Mouse (Mus musculus) limb, embryonic 12.5 days (tissue): ENCODE results near the gene Afap1l2. TPM values are rescaled to one million over a fixed set of nuclear protein-coding genes. Genes with fewer than 3 reads are reported as not detected.

Experiments
- ATAC-seq: fragments of 200-750 bp; cut with Nextera tagmentation; 2 replicates; pipeline ENCODE4 v1.8.0; 2017; ENCODE audit warnings: low read depth, moderate TSS enrichment; ENCODE audit not compliant: insufficient number of reproducible peaks, insufficient read depth, low FRiP score, low TSS enrichment
- H3K27ac ChIP-seq: fragments of 300-500 bp; sonication (generic); 2 replicates; pipeline ENCODE4 v1.5.1; 2016; ENCODE audit warnings: mild to moderate bottlenecking, moderate library complexity
- H3K27me3 ChIP-seq: fragments of 300-500 bp; sonication (generic); 2 replicates; pipeline ENCODE4 v1.6.1; 2016; ENCODE audit warnings: mild to moderate bottlenecking, moderate library complexity
- H3K36me3 ChIP-seq: fragments of 300-500 bp; sonication (generic); 2 replicates; pipeline ENCODE4 v1.6.1; 2016; ENCODE audit warnings: mild to moderate bottlenecking, moderate library complexity
- H3K4me1 ChIP-seq: fragments of 300-500 bp; sonication (generic); replicated peaks from 2 replicates; pipeline ENCODE4 v1.6.1; 2016
- H3K4me2 ChIP-seq: fragments of 300-500 bp; sonication (generic); 2 replicates; pipeline ENCODE4 v1.6.1; 2016; ENCODE audit warnings: mild to moderate bottlenecking, moderate library complexity
- H3K4me3 ChIP-seq: fragments of 300-500 bp; sonication (generic); replicated peaks from 2 replicates; pipeline ENCODE4 v1.5.1; 2016; ENCODE audit warnings: mild to moderate bottlenecking
- H3K9ac ChIP-seq: fragments of 300-500 bp; sonication (generic); replicated peaks from 2 replicates; pipeline ENCODE4 v1.6.1; 2016; ENCODE audit warnings: mild to moderate bottlenecking, moderate library complexity
- H3K9me3 ChIP-seq: fragments of 300-500 bp; sonication (generic); 2 replicates; pipeline ENCODE4 v1.6.1; 2016; ENCODE audit warnings: mild to moderate bottlenecking, moderate library complexity
- WGBS: fragments of 180-500 bp; shearing (Covaris S2); methylation state at CpG from one replicate; pipeline ENCODE4 v1.1.7; 2016; 5-methylcytosine and 5-hydroxymethylcytosine counted together
- polyA plus RNA-seq: library from polyadenylated mRNA; unstranded; fragments of >200 nt; fragmentation: Nextera tagmentation; extraction: Ambion mirVana; gene quantifications from 2 replicates; pipeline ENCODE4 v1.2.1, GENCODE M21; 2016

The Afap1l2 gene
- polyA plus RNA-seq: 2.3 and 3.3 TPM in 2 replicates

DNA sequence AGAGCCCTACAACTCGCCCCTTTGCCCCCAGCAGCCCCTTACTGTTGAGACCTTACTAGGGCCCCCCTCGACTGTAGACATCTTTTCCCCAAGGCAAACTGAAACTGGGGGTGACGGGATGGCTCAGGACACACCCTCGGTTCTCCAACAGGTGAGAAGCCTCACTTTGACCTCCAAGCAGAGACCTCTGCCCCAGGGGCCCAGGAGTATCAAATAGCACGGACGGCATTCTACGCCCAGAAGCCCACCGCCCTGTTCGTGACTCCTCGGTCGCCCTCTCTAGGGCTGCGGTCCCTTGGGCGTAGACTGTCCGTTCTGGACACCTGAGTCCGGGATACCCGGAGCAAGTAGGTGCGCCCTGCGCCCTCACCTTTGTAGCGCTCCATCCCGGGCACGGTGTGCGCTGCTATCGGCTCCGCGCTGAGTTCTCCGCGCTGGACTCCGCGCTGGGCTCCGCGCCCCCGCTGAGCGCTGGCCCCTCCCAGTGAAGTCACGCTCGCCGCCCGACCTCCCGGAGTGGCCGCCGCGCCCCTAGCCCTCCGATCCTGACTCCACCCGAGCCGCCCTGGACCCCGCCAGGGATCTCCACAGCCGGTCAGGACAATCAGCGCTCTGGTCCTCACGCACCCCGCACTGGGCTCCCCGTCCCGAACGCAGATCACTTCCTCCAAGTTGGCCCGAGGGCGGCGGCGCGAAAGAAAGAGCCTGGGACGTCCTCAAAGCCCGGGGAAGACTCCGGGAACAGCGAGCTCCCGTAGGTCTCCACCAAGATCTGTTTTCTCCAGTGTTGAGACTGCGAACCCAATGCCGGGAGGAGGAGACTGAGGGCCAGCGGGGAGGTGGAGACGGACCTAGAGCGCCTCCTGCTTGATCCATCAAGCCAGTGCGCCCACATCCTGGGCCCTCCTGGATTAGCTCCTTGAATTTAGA, at the start of gene Afap1l2:
Afap1l2 (minus strand) TSS at position 448 of the 930 bp plus-strand sequence.
- Histone ChIP-seq H3K4me1 (peaks cover 49% of the 10 kb centered on the region), H3K36me3 (no peaks in the 10 kb centered on the region), H3K4me3 (peak within 1 kb of the TSS; percentile 55), H3K9ac (peak within 1 kb of the TSS; percentile 58), H3K27ac (no peak within 1 kb of the TSS), H3K4me2 (peak within 1 kb of the TSS; percentile 94), H3K27me3 (peaks cover 42% of the 10 kb centered on the region), H3K9me3 (no peaks in the 10 kb centered on the region)
- WGBS: 2% methylated on average over 68 of the region's 68 CpGs
- no peak for ATAC-seq

DNA sequence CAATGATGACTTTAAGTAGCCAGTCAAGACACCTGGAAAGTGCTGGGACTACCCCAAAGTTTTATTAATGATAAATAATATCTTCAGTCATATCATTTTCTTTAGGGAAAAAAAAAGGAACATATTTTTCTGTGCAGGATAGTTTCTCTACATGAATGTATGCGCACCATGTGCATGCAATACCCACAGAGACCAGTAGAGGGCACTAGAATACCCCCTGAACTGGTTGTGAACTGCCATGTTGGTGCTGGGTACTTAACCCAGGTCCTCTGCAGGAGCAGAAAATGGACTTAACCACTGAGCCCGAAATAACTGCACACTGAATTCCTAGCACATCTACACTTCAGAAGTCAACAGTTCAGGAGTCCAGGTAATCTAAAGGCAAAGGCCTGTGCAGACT, 49.5 kb upstream of the Afap1l2 start:
- 98% methylated on average over 2 of the region's 2 CpGs for WGBS
- Histone ChIP-seq H3K27ac (no peak overlapping the region), H3K4me3 (no peak overlapping the region), H3K9ac (no peak overlapping the region), H3K27me3 (peaks cover 4% of the 10 kb centered on the region; the same call in 1 of the 2 replicates), H3K4me1 (0 out of 2 replicates have a peak, but pooled peaks cover 7% of the 10 kb centered on the region), H3K36me3 (peaks cover 6% of the 10 kb centered on the region), H3K9me3 (peaks cover 6% of the 10 kb centered on the region), H3K4me2 (no peak overlapping the region)
- ATAC-seq: no peak

DNA sequence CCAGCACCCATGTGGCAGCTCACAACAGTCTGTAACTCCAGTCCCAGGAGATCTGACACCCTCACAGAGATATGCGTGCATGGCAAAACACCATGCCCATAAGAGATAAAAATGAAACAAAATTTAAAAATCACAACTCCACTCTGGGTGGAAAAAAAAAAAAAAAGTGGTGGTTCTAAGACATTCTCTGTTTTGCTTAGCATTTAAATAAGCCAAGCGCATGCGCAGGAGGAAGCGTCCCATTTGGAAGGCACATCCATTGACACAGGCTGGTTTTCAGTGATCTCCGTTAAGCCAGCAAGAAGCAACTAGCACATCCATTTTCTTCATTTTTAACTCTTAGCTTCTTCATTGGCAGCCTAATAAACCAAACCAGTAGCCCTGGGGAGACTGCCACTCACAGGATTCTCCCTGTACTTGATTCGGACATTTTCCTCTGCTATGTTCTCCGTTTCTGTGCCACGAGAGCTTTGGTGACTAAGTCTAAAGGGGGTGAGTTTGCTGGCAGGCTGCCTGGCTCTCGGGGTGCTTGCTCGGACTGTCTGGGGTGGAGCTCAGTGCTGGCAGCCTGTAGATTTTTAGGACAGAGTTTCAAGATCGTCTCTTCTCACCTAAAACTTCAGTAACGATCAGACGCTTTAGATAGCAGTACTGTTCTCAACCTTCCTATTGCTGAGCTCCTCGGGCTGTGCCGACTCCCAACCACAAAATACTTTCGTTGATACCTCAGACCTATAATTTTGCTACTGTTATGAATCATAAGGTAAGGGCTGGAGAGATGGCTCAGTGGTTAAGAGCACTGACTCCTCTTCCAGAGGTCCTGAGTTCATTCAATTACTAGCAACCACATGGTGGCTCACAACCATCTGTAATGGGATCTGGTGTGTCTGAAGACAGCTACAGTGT, 47.4 kb upstream of the Afap1l2 start:
- peaks cover 6% of the 10 kb centered on the region for H3K36me3 ChIP-seq
- peaks cover 6% of the 10 kb centered on the region for H3K9me3 ChIP-seq
- no peak overlapping the region for H3K27ac ChIP-seq
- H3K4me3 ChIP-seq: no peak overlapping the region
- H3K4me2 ChIP-seq: no peak overlapping the region
- 0 out of 2 replicates have a peak, but pooled peaks cover 7% of the 10 kb centered on the region for H3K4me1 ChIP-seq
- no peak for ATAC-seq
- 92% methylated on average over 16 of the region's 16 CpGs for WGBS
- H3K9ac ChIP-seq: no peak overlapping the region
- no peaks in the 10 kb centered on the region for H3K27me3 ChIP-seq

DNA sequence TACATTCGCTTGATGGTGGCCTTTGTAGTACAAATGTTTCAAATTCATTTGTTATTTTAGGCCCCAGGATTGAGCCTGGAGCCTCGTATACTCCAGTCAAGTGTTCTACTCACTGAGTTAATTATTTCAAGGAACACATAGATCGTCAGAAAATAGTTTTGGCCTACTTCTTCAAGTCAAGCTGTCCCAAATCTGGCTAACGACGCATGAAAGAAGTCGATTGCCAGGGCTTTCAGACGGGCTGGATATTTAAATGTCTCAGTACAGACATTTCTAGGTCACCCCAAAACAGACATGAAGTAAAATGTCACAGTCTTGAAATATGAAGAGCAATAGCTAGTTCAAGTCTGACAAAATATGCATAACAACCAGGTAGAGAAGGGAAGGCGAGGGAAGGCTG, 44.9 kb upstream of the Afap1l2 start:
- no peak for ATAC-seq
- Histone ChIP-seq H3K27me3 (no peaks in the 10 kb centered on the region), H3K27ac (no peak overlapping the region), H3K4me2 (no peak overlapping the region), H3K4me3 (no peak overlapping the region), H3K4me1 (no peaks in the 10 kb centered on the region), H3K9me3 (peaks cover 5% of the 10 kb centered on the region), H3K9ac (no peak overlapping the region), H3K36me3 (peaks cover 5% of the 10 kb centered on the region)
- 69% methylated on average over 8 of the region's 8 CpGs for WGBS

DNA sequence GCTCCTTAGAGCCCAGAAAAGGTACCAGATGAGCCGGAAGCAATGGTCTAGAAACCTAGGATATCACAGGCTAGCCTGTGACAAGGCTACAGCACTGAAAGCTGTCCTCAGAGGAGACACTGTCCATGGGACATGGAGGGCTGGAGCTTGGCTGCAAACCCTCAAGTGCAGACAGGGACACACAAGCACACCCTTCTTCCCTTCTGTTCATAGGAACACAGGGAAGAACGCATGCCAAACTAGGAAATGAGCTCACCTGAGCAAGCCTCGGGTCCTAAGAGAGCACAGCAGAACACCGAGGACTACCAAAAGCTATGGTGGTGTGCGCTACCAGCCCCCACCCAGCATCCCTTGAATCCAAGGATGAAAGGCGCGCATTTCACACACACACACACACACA, 44.0 kb upstream of the Afap1l2 start:
- Histone ChIP-seq H3K4me2 (no peak overlapping the region), H3K9ac (no peak overlapping the region), H3K4me1 (no peaks in the 10 kb centered on the region), H3K36me3 (no peaks in the 10 kb centered on the region), H3K4me3 (no peak overlapping the region), H3K27ac (no peak overlapping the region), H3K9me3 (no peaks in the 10 kb centered on the region), H3K27me3 (no peaks in the 10 kb centered on the region)
- WGBS: 94% methylated on average over 7 of the region's 7 CpGs
- ATAC-seq: no peak

DNA sequence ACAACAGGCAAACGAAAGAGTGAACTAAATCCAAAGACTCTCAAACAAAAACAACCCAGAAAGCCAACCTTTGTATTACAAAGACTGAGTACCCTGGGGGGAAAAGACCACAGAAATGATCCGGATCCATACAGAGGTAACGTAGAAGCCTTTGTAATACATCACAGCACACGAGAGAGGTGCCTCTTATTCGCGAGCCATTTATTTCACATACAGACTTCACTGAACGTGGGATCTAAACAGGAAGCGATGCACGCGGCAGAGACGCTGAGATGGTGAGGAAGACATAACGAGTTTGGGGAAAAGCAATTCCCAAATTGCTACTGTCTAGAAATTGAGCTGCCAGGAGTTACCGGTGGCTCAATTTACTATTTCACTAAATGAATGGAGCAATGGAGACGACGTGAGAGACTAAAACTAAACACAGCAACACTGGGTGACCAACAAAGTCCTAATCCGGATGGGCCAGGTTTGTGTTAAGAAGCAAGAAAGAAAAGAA, 41.6 kb upstream of the Afap1l2 start:
- H3K9ac ChIP-seq: no peak overlapping the region
- H3K4me3 ChIP-seq: no peak overlapping the region
- H3K36me3 ChIP-seq: no peaks in the 10 kb centered on the region
- H3K27ac ChIP-seq: no peak overlapping the region
- H3K4me2 ChIP-seq: no peak overlapping the region
- H3K4me1 ChIP-seq: no peaks in the 10 kb centered on the region
- ATAC-seq: no peak
- WGBS: 69% methylated on average over 16 of the region's 16 CpGs
- no peaks in the 10 kb centered on the region for H3K9me3 ChIP-seq
- H3K27me3 ChIP-seq: no peaks in the 10 kb centered on the region

DNA sequence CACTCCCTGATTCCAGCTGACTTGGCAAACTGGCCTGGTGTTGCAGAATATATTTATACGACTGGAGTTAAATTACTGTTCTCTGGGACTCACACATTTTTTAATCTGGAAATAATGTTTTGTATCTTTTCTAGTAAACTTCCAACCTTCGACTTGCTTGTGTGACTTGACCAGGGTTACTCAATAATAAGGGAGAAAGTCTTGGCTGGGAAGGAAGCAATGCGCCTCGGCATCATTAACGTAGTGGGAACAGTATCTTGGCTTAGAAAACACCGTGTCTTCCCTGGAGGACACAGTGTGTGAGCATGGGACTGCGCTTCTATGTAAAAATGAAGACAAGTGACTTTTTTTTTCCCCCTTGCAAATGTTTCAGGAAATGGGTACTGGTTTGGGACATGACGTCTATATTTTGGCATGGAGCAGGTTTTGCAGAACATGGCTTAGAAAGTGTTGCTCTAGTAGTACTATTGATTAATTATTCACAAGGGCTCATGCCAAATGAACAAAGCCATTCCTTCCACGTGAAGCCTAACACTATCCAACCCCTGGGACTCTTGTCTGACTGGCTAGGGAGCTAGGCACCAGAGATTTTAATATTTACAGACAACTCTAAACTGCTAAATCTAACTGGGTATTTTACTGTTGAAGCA, 39.8 kb upstream of the Afap1l2 start:
- H3K9ac ChIP-seq: no peak overlapping the region
- no peaks in the 10 kb centered on the region for H3K9me3 ChIP-seq
- 85% methylated on average over 9 of the region's 9 CpGs for WGBS
- no peaks in the 10 kb centered on the region for H3K4me1 ChIP-seq
- no peaks in the 10 kb centered on the region for H3K36me3 ChIP-seq
- ATAC-seq: no peak
- H3K4me3 ChIP-seq: no peak overlapping the region
- no peak overlapping the region for H3K27ac ChIP-seq
- no peaks in the 10 kb centered on the region for H3K27me3 ChIP-seq
- H3K4me2 ChIP-seq: no peak overlapping the region

DNA sequence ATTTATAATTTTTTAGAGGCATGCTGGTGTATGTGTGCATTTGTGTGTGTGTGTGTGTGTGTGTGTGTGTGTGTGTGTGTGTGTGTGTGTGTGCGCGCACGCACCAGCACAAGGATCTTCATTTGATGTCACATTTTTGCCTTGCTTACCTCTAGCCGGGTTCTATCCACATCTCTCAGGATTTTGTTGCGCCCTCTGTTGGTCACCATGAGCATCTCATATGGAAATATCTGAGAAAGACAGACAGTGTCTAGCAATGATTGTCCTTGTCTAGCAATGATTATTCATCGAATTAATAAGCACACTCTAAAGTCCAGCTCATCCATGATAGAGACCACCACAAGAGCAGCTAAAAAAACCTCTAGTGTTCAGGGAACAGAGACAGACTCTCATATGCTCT, 31.2 kb upstream of the Afap1l2 start:
- H3K27me3 ChIP-seq: no peaks in the 10 kb centered on the region
- 64% methylated on average over 5 of the region's 6 CpGs for whole genome bisulfite sequencing

DNA sequence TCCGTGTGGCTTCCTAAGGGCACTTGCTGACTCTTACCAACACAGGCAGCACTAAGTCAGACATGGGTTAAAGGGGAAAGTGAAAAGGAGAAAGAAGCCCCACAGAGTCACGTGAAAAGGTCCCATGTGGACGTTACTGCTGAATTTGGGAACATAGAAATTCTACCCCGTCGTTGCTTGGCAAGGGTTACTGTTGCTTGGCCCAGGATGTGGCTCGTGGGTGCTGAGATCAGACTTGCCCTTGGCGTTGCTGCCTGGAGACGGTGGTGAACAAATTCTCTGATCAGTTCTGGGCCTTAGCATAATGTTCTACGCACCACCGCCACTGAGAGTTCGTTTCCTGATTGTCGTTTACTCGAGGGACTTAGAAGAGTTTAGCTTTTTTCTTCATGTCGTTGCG, 28.8 kb upstream of the Afap1l2 start:
- WGBS: 85% methylated on average over 15 of the region's 15 CpGs
- Histone ChIP-seq H3K27ac (no peak overlapping the region), H3K27me3 (no peaks in the 10 kb centered on the region), H3K4me1 (no peaks in the 10 kb centered on the region), H3K9ac (no peak overlapping the region), H3K9me3 (no peaks in the 10 kb centered on the region), H3K36me3 (no peaks in the 10 kb centered on the region; the same call in 1 of the 2 replicates), H3K4me3 (no peak overlapping the region), H3K4me2 (no peak overlapping the region)
- ATAC-seq: no peak

More for the DNA sequence above, 31.2 kb upstream of the Afap1l2 start:
- Histone ChIP-seq H3K27ac (no peak overlapping the region), H3K4me1 (no peaks in the 10 kb centered on the region), H3K36me3 (no peaks in the 10 kb centered on the region; the same call in none of the 2 replicates), H3K9ac (no peak overlapping the region), H3K4me2 (no peak overlapping the region), H3K4me3 (no peak overlapping the region), H3K9me3 (no peaks in the 10 kb centered on the region)
- ATAC-seq: no peak

DNA sequence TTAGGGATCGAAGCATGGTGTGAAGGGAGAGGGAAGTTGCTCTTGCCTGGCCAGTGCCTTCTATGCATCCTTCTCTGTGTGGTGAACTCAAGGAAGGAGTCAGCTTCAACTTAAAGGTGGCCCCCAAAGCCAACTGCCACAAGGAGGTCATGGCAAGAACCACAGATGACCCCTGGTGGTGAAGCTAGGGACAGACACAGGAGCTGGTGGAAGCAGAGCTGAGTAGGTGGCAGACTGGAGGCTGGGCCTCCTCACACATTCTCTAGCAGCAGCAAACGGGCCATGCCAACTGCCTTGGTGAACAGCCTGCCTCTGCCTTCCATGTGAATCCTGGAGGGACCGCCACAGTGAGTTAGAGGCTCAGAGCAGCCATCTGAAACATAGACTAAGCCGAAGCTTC, 23.6 kb upstream of the Afap1l2 start:
- WGBS: 68% methylated on average over 4 of the region's 4 CpGs
- Histone ChIP-seq H3K27ac (no peak overlapping the region), H3K36me3 (no peaks in the 10 kb centered on the region), H3K4me2 (no peak overlapping the region), H3K4me1 (no peaks in the 10 kb centered on the region), H3K27me3 (no peaks in the 10 kb centered on the region), H3K4me3 (no peak overlapping the region), H3K9ac (no peak overlapping the region), H3K9me3 (peaks cover 4% of the 10 kb centered on the region)
- ATAC-seq: no peak
